Mouse (Mus musculus): ENCODE measurements around the gene Pde10a.
A peak's percentile ranks its signal among the peaks of the same experiment; 100 is the strongest.

Pde10a gene

DNA sequence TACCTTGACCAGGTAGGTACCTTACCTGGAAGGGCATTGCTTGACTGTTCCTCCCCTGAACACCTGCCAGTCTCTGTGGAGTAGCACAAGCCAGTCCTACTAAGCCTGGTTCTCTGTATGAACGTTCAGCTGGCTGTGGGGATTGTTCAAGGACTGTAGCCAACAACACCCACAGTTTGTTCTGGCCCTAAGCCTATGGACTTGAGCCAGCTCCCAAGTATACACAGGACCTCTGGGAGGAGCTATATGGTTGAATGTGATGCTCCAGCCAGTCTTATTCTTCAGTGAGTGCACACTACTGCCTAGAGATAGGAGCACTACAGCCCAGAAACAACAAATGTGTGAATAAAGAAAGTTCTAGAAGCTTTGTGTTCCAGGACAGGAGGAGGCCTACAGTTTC, 238.1 kb downstream of the Pde10a start:
- no peak for DNase-seq

DNA sequence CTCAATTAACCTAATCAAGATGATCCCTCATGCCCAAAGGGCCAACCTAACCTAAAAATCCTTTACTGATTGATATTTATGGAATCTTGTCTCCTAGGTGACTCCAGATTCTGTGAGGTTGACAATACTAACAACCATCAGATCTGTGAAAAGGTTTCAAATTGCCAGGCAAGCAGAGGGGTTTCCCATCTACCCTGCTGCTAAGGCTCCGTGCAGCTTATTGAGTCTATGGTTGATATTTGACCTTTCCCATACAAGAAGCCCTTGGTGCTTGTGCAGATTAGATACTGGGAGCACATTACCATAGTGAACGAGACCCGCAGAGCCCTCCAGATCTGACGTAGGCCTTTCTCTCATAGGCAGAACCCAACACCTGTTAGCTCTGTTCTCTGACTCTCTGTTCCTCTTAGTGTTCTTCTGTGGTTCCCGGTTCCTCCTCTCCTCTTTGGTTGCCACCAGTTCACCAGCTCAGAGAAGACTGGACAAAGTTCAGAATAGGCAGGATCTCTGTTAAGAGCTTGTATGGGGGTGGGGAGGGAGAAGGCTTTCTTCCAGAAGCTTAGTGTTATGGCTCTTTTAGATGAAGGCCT, 240.9 kb downstream of the Pde10a start:
- DNase-seq, result no peak

DNA sequence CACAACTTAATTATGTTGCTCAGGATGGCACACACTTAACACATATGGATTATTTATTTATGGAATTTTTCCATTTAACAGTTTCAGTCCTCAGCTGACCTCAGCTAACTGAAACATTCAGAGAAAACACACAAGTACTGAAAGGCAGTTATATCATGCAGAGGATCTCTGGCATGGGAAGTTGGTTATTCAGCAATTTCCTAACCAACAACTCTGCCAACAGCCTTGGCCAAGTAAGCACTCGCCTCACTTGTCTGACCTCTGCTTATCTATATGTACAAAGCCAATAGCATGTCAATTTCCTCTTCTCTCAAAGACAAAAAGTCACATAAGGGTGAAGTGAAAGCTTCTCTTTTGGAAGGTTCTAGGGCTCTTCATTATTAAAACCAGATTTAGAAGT, 244.0 kb downstream of the Pde10a start:
- DNase-seq, result no peak

DNA sequence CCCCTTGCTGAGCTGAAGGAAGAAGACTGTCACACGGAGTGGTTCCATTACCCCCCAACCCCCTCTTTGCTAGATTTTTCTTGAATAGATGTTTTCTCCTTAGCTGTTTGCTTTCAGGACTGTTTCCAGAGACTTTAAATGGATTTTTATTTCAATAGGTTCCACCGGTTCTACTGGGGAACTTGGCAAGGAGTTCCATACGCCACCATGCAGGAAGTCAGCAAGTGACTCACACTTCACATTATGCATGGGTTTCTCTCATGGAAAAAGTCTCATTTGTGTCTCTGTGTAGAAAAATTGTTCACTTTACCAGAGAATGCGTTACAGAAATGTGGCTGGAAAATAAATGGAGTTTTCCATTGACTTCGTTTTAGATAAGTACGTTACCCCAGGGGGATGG, 248.2 kb downstream of the Pde10a start:
- peak; percentile 37 for DNase-seq

DNA sequence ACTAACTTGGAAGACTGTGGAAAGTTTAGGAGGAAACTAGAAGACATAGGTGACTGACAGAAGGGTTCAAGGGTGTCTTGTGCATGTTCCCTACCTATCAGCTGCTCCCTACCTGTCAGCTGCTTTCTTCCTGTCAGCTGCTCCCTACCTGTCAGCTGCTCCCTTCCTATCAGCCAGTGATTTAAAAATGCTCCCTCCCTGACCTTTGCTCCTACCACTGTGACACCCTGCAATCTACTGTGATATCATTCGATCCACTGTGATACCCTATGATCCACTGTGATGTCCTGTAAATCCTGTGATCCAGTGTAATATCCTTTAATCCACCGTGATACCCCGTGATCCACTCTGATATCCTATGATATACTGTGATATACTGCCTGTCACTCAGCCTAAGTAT, 249.1 kb downstream of the Pde10a start:
- peak; percentile 68 for DNase-seq

DNA sequence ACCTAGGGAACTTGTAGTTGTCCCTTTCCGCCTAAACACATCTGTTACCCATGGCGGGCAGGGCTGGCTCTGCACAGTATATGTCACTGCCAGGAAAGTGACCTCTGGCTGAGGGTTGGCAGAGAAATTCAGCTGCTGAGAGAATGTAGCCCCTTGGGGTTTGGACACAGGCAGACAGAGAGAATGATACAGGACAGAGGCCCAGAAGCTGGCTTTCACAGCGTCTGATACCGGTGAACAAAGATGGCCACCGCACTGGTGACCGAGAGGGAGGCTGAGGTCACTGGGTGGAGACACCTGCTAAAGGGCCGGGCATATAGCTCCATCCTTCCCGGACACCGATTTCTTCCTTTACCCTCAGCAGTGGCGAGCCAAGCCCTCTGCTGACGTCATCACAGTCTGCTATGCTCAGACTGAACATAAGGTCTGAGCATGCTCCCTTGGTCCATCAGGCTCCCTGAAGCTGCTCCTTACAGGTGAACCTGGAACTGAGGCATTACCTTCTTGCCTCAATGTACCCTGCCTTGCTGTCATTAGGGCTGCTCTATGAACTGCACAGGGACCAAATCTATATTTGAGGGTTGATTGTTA, 250.5 kb downstream of the Pde10a start:
- peak; percentile 85 for DNase-seq

DNA sequence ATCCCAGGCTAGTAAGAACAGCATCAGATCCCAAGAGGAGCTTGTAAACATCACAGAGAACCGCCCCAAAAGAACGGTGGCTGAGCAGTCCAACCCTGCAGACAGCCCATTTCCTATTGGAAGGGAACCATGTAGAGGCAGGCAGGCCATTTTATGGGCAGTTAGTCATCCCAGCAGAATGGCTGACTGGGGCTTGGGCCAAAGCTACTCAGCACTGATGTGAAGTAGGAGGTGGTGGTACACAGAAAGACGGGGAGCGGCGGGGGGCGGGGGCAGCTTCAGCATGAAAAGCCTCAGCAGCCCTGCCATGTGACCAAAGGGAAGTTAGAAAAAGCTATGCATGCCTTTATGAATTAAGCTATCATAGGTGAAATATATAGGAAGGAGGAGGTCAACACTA, 252.5 kb downstream of the Pde10a start:
- peak; percentile 44 for DNase-seq

DNA sequence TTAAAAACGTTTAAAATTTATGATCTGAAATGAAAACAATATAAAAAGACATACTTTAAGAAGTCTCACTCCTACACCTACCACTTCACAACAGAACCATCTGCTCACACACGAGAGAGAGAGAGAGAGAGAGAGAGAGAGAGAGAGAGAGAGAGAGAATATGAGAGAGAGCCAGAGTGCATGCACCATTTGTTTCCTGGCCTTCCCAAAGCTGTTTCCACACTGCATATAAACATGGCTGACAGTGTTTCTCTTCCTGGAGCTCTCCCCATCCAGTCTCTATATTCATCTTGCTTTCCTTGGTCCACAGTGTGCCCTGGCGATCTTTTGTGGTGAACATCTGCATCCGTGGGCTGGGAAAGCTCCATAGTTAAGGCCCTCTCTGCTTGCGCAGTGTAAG, 253.7 kb downstream of the Pde10a start:
- DNase-seq, result no peak

DNA sequence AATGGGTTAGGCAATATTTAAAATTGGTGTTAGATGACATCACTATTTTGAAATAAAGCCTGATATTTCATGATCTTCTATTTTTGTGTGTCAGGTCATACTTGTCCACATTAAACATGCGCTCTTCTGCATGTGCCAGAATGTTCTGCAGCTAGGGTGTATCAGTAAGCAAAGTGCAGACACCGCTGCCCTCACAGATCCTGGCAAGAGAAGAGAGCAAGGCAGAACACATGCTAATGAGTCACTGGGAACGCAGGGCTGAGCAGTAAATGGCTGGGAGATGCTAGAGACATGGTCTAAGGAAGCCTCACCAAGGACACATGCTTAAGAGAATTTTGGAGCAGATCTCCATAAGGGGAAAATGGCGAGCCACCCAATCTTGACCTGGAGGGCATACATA, 255.3 kb downstream of the Pde10a start:
- DNase-seq, result peak; percentile 81

DNA sequence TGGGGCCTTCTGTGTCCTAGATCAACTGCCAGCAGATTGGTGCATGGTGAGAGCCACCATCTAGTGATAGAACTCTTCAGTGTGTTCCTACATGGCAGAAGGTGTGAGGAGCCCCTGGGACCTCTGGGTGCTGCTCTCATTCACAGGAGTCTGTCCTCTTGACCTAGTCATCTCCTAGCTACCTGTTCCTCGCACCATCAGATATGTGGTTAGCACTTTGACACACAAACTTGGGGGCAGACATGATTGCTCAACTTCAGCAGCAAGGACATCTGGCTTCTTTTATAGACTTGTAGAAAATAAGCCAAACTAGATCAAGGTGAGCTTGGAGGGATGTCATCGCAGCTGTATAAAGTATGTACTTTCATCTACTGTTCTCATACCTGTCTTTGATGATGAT, 255.9 kb downstream of the Pde10a start:
- peak; percentile 82 for DNase-seq

DNA sequence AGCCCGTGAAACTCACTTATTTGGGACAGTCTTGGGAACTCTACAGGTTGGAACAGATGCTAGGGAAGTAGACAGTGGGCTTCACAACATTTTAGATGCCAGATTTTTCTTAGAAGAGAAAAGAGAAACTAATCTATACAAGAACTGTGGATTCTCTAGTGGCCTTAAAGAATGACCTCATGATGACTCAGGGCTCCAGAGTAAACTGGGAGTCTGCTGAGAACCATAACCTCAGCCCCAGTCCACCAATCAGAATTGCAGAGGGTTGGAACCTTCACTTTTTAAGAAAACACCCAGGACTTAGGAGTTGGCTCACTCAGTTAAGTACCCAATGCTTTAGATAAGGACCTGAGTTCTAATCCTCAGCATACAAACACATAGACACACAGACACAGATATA, 256.4 kb downstream of the Pde10a start:
- DNase-seq, result peak; percentile 74

DNA sequence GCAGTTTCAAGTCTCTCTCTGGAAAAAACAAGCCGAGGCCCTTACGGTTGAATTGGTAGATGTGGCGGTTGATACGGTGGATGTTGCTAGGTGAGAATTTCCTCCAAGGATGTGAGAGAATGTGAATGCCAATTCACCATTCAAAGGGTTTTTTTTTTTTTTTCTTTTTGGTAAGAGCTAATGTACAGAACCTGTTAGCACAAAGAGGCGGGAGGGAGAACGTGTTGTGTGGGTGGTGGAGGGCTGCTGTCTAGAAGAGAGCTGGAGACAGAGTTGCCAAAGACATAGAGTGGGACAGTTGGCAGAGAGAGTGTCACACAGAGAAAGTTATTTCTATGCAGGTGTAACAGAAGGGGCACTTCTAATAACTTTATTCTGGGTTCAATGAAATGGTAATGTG, 260.7 kb downstream of the Pde10a start:
- peak; percentile 34 for DNase-seq

DNA sequence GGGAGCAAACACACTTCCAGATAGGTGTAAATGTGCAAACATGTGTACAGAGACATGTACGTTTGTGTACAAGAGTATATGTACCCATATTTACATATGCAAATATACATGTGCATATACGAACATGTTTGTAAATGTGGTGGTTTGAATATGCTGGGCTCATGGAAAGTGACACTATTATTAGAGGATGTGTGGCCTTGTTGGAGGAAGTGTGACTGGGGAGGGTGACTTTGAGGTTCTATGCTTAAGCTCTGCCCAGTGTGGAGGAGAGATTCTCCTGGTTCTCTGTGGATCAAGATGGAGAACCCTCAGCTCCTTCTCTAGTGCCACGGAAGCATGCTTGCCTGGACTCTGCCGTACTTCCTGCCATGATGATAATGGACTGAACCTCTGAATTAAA, 261.3 kb downstream of the Pde10a start:
- peak; percentile 66 for DNase-seq

DNA sequence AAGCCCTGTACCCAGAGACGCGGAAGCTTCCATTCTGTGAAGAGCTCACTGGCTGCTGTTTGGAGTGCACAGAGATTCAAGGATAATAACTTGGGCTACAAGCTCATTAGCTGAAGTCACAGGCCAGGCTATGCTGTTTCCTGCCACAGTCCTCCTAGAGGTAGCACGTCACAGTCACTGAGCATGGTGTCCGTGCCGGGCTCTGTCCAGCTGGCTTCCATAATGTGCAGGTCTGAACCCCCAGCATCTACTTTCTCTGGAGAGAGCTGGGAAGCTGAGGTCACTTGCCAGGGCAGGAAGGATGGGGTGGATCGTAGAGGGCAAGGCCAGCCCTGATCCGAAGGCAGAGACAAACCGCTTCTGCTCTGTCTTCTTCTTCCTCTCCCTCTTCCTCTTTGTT, 262.6 kb downstream of the Pde10a start:
- peak; percentile 49 for DNase-seq

DNA sequence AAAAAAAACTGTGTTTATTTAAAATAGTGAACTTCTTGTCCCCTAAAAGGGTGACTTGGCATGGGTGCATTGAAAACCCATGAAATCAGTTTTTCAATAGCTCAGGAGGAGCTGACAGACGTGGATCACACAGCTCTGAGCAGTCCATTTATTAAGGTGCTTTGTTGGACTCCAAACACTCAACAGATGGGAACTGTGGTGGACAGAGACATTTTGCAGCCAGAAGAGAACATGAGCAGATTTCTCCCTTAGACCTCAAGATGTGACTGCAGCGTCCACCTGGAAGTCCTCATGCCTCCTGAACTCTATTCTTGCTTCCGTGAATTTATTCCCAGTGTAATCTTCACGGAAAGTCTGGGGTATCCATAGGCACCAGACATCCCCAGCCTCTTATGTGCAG, 266.4 kb downstream of the Pde10a start:
- DNase-seq, result peak; percentile 48

DNA sequence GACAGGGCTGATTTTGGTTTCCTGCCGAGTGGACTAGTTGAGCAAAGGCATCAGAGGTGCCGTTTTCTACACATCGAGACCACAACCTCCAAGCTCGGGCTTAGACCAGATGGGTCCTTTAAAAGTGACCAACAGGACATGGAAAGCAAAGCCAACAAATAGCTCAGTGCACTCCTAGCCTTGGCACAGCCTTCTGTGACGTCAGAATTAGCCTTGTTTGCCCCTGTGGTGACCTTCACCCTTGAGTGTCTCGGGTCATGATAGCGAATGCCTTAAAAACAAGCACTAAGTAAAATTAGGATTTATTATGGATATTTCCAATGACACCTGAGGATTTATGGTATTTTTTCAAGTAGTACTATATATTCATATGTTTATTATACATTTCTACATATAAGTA, 267.4 kb downstream of the Pde10a start:
- DNase-seq, result no peak

DNA sequence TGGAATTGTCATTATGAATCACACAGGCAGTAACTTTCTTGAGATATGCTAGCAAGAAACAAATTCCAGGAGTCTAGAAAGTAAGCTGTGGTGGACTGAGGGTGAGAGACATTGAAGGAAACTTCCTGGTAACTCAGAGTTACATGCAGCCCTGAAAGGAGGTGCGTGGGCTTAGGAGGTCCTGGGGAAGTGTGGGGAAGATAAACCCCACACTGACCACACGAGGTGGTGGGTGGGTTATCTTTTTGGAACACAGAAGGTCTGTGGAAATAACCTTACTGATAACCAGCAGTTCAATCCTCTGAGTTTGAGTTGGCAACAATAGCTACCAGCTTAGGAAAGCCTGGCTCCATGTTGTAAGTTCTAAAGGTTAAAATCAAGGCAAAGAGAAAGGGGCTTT, 272.5 kb downstream of the Pde10a start:
- peak; percentile 18 for DNase-seq

DNA sequence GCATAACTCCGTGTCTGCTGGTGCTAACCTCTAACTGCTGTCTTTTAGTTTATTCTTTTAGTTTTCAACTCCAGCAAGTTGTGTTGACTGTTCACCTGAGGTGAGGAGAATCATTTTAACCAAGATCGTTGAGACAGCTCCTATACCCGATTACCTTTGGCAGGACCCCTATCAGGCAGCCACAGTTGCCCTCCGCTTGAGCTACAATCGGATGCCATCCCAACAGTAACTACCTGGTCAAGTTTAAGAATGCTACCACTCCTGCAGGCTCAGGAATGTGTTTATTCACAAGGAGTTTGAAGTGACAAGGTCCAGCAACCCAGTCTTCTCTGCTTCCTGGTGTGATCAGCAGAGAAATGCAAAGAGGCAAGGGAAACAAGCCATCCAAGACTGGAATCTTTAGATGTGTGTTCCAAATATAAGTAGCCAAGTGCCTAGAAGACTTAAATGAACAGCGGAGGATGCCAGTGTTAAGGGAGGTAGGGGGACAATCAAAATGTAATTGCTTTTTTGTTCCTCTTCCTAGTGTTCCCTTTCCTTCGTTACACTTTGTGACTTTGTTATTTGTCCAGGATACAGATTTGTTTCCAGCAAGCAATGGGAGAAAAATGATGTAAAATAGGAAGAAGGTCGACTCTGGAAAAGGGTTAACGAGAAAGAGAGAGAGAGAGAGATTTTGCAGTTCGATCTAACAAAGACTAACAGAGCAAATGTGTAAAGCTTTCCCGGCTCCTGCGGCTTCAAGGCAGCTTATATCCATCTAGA, 273.5 kb downstream of the Pde10a start:
- peak; percentile 71 for DNase-seq

DNA sequence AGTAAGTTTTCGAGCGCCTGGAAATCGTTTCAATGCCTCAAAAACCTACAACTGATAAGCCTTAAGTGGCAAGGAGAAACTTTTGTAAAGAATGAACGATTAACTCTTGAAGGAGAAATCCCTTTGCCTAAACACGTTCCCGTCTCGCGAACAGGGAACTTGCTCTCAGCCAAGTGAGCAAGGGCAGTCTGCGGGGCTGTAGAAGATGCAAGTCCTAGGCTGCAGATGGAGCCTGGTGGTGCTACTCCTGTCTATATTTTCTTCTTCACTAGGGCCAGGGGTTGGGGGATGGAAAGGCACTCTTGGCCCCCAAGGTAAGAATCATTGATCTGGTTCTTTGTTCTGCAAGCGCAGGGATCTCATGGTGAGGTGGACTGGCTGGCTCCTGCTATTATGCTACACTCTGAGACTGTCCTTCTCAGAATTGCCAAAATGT, 274.1 kb downstream of the Pde10a start:
- peak; percentile 85 for DNase-seq

DNA sequence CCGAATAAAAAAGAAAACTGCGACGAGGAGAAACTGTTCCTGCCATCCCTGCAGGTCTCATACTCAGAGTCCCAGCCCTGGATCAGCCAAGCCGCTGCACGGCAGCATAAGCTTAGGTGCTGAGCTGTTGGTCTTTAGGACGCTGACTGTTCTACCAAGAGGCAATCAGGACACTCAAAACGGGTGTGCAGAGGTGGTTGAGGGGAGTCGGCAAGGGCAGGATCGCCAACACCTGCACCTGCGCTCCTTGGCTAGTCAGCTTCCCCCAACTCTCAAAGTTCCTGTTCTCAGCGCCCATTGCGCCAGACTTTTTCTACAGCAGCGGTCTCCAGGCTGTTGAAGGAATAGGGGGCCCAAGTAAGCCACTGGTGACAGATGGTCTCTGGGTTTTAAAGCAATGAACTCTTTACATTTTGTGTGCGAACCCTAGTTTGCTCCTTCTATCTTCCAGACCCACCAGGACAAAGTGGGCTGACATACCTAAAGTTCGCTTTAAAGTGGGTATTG, 274.8 kb downstream of the Pde10a start:
- DNase-seq, result peak; percentile 90

DNA sequence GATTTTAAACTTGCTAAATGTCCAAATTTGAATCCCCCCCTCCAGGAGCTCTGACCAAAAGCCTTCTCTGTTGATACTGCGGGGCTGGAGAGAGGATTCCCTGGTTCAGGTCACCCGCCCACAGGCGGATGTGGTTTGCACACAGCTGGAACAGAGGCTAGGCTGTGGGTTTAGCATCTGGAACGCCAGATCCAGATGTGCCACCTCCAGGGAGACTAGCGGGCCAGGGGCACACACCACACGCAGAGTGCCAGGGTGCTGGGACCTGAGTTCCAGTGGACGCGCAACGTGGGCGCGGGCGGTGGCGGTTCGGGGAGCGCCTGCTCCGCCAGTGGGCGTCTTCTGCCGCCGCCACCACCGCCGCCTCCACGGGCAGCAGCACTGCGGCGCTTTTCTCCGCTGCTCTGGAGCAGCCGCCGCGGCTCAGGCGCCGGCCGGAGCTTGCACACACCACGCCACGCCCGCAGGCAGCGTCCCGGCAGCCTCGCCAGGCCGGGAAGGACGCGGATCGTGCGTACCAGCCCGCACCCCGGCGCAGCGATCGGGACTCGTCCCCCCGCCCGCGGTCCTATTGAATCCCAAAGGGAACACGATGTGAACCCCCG, 275.4 kb downstream of the Pde10a start:
- peak; percentile 93 for DNase-seq

DNA sequence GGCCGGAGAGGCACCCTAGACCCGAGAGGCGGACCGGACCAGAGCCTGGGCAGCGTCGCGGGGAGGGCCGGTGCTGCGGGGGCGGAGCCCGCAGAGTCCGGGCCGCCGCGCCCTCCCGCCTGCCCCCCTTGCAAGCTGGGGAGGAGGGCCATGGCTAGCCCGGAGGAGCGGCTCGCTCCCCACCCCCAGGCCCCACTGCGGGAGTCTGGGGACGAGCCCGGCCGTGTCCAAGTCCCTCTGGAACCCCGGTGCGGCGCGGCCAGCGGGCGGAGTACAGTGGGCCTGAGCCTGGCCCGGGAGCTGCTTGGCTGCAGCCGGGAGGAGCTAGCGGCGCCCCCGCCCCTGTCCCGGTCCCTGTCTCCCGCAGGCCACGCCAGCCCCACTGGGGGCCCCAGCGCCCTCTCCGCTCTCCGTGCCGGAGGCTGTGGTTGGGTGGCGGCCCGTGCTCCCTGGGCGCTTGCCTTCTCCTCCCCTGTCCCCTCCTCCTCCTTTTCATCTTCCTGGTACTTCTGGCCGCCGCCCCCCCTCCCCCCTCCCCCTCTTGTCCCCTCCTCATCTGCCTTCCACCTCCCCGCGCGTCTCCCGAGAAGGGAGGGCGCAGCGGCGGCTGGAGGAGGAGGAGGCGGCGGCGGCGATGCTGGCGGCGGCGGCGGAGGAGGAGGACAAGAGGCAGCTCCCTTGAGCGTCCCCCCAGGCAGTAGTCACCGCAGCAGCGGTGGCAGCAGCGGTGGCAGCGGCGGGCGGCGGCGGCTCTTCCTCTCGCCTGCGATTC, 276.1 kb downstream of the Pde10a start:
- peak; percentile 98 for DNase-seq

DNA sequence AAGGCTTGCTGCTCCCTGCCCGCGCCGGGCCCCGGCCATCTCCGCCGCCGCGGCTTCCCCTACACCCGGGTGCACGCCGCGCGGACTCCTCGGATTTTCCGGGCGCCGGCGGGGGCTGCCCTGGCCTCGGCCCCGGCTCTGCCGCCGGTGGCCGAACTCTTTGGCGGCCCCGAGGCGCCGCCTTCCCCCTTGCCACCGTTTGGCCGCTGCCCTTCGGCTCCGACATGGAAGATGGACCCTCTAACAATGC, 276.6 kb downstream of the Pde10a start:
- no peak for DNase-seq
